Mouse (Mus musculus) urinary bladder, adult 18-20 months (tissue): ENCODE measurements around the gene Ppox.
A peak's percentile ranks its signal among the peaks of the same experiment; 100 is the strongest.
"Not testable (repeated sequence)": the region's sequence is repeated elsewhere in the genome, so short reads cannot be mapped to it uniquely, and the experiment has no call there.

Experiments
- DNase-seq, 2 experiments: peaks; one replicate each; pipeline ENCODE4 v3.0.0; 2022; ENCODE audit warnings: low spot score in 2 of 2, mixed read lengths in 2 of 2

The Ppox gene

GRCm38 (mm10) chr1:171280916-171281527, at the start of gene Ppox:
Gene Ppox, minus strand, starts transcription at chr1:171281186.
- DNase-seq = peak; percentile 73 to 93

GRCm38 (mm10) chr1:171330216-171330560, 49.2 kb upstream of the Ppox start:
- no peak for DNase-seq

- DNase-seq = no peak
Measured at GRCm38 (mm10) chr1:171329433-171330215, 48.6 kb upstream of the Ppox start.

- DNase-seq = peak; percentile 87 to 88
Measured at GRCm38 (mm10) chr1:171328839-171329432, 48.0 kb upstream of the Ppox start, which contains the start of gene Dedd. Gene Dedd, plus strand, starts transcription at chr1:171329145.

GRCm38 (mm10) chr1:171328244-171328643, 47.3 kb upstream of the Ppox start:
- no peak for DNase-seq

GRCm38 (mm10) chr1:171326588-171326987, 45.6 kb upstream of the Ppox start:
- DNase-seq = not testable (repeated sequence)

- no peak for DNase-seq
Measured at GRCm38 (mm10) chr1:171325571-171325970, 44.6 kb upstream of the Ppox start.

GRCm38 (mm10) chr1:171322012-171322411, 41.0 kb upstream of the Ppox start:
- no peak for DNase-seq

- no peak for DNase-seq
Measured at GRCm38 (mm10) chr1:171321415-171321814, 40.4 kb upstream of the Ppox start.

- no peak for DNase-seq
Measured at GRCm38 (mm10) chr1:171320151-171320550, 39.2 kb upstream of the Ppox start.

- no peak for DNase-seq
Measured at GRCm38 (mm10) chr1:171319748-171320147, 38.8 kb upstream of the Ppox start.

- no peak for DNase-seq
Measured at GRCm38 (mm10) chr1:171309321-171309720, 28.3 kb upstream of the Ppox start.

- DNase-seq = not testable (repeated sequence)
Measured at GRCm38 (mm10) chr1:171306157-171306556, 25.2 kb upstream of the Ppox start.

- DNase-seq = no peak
Measured at GRCm38 (mm10) chr1:171298226-171298625, 17.2 kb upstream of the Ppox start.

GRCm38 (mm10) chr1:171295063-171295402, 14.0 kb upstream of the Ppox start:
- no peak for DNase-seq

GRCm38 (mm10) chr1:171294298-171295062, 13.5 kb upstream of the Ppox start, which contains the start of gene Ufc1:
Gene Ufc1, minus strand, starts transcription at chr1:171295024.
- peak; percentile 81 to 86 for DNase-seq

- DNase-seq = no peak
Measured at GRCm38 (mm10) chr1:171293906-171294297, 12.9 kb upstream of the Ppox start.

- no peak for DNase-seq
Measured at GRCm38 (mm10) chr1:171293351-171293750, 12.4 kb upstream of the Ppox start.

GRCm38 (mm10) chr1:171288328-171288727, 7.3 kb upstream of the Ppox start:
- DNase-seq = no peak

- peak; percentile 86 to 89 for DNase-seq
Measured at GRCm38 (mm10) chr1:171287136-171288081, 6.4 kb upstream of the Ppox start, which contains the start of gene Usp21. Gene Usp21, minus strand, starts transcription at chr1:171287991.

GRCm38 (mm10) chr1:171286517-171286916, 5.5 kb upstream of the Ppox start:
- DNase-seq = no peak
